Mouse (Mus musculus) cerebellum, adult 9-11 months (tissue): ENCODE measurements around the gene Usp10.

Experiments used
- DNase-seq: peaks from one replicate; pipeline ENCODE4 v3.0.0; 2022

Usp10 gene

DNA sequence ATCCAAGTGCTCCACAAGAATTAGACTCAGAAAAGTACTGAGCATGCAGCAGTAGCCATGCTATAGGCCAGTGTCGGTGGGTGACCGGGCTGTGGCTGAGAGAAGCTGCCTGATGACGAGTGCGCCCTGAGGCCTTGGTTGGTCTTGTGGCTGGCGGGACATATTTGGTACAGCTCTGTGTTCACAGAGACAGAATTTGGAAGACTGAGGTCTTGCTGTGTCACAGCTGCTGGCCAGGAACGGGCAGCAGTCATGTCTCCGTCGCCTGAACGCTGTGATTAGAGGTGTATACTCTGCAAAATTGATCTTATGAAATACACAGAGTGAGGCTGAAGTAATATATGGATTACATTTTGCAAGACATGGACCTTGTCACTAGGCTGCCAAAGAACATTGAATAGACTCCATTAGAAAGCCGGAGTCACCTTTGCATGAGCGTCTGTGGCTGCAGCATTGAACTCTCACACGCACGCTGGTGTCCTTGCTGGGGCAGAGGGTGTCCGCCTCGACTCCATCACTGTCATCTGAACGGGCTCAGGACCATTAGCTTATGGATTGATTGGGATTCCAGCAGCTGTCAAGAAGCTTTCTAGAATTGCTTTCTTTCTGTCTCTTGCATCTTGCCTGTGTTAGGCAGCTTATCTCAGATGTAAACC, 6.2 kb downstream of the Usp10 start:
- DNase-seq, result no peak

GRCm38 (mm10) chr8:119917415-119917814, 7.3 kb downstream of the Usp10 start:
- DNase-seq, result no peak

DNA sequence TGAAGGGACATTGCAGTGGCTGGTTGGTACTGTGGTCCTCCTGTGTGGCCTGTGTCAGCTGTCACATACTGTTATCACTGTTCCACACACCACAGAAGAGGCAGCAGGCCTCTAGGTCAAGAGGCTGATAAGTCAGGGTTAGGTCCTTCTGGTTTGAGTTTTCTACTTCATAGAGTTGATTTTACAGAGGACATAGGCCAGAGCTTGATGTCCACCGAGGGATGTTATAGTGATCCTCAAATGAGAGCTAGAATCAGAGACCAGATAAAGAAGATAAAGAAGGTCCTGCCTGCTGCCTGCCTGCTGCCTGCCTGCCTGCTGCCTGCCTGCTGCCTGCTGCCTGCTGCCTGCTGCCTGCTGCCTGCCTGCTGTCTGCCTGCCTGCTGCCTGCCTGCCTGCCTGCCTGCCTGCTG, 8.0 kb downstream of the Usp10 start:
- DNase-seq, result no peak

- DNase-seq, result no peak
Observed at GRCm38 (mm10) chr8:119923259-119923658, 13.1 kb downstream of the Usp10 start.

DNA sequence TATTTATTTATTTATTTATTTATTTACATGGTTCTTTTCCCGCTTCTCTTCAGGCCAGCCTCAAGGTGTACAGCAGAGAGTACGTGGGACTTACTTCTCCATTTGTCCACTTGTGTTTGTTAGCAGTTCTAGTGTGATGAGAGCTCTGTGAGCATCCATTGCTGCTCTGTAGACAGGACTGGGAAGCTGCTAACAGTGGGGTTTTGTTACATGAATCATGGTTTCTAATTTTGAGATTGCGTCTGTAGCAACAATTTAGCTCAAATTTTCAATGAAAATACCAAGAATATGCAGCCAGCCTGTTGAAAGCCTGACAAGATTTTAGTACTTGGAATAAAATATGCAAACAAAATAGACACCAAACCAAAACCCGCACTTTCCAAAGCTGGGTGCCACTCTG, 15.3 kb downstream of the Usp10 start:
- no peak for DNase-seq

GRCm38 (mm10) chr8:119926474-119926873, 16.3 kb downstream of the Usp10 start:
- DNase-seq, result no peak

DNA sequence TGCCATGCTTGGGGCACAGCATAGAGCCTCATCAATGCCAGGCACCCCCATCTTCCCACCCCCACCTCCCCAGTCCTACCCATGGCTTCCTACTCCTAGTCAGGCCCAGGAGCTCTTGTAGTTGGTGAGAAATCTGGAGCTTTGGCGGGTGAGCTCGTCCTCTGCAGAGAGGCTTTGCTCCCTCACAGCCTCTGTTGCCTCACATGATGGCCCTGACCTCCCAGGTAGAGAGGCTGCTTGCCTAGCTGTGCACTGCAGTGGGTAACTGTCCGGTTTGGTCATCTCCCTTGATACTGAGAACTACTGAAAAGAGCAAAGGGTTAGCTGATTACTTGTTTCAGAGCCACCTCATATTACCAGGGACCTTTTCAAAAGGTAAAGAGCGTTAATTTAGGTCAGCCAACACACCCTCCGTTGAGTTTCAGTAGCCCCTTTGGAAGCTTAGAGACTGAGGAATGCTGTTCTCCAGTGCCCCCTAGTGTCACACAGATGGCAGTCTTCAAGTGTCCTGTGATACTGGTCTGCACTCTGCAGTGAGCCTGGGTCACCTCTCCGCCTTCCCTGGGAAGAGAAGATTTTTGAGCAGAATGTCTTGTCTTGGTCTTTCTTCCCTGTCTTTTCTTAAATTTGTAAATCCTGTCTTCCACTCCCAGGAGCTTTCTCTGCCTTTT, 17.4 kb downstream of the Usp10 start:
- DNase-seq, result peak; percentile 52

- no peak for DNase-seq
Observed at GRCm38 (mm10) chr8:119931317-119931716, 21.2 kb downstream of the Usp10 start.

GRCm38 (mm10) chr8:119933681-119934080, 23.5 kb downstream of the Usp10 start:
- DNase-seq, result no peak

GRCm38 (mm10) chr8:119935541-119935940, 25.4 kb downstream of the Usp10 start:
- no peak for DNase-seq

GRCm38 (mm10) chr8:119938481-119938880, 28.3 kb downstream of the Usp10 start:
- DNase-seq, result no peak

DNA sequence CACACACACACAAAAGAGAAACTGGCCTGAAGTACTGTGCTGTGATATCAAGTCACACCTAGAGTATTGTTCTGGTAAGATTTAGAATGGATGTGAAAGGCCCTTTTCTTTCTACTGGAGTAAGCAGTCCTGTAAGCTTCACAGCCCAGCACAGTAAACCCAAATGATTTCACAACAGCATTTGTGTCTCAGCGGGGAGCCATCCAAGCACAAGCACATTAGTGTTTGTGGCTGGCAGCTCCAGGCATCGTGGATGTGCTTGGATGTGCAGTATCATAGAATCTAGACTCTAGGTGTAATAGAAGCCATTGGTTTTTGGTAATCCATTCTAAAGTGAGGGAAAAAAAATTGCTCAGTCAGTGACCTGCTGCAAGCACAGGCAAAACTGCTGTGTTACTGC, 29.2 kb downstream of the Usp10 start:
- DNase-seq, result no peak

GRCm38 (mm10) chr8:119941471-119941870, 31.3 kb downstream of the Usp10 start:
- peak; percentile 80 for DNase-seq

DNA sequence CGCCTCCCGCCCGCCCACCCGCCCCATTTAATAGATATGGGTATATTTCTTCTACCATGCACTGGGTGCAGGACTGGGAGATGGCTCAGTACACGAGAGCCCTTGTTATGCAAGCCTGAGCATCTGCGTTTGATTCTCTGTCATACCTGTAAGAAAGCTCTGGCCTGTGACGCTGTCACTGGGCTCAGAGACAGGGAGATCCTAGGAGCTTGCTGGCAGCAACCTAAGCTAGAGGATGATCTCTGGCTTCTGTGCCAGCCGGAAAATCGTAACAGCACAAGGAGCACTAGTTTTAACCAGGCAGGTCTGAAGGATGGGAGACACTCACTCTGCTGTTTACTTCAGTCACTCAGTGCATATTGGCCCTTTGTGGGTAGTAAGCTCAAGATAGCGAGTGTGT, 33.5 kb downstream of the Usp10 start:
- peak; percentile 56 for DNase-seq

DNA sequence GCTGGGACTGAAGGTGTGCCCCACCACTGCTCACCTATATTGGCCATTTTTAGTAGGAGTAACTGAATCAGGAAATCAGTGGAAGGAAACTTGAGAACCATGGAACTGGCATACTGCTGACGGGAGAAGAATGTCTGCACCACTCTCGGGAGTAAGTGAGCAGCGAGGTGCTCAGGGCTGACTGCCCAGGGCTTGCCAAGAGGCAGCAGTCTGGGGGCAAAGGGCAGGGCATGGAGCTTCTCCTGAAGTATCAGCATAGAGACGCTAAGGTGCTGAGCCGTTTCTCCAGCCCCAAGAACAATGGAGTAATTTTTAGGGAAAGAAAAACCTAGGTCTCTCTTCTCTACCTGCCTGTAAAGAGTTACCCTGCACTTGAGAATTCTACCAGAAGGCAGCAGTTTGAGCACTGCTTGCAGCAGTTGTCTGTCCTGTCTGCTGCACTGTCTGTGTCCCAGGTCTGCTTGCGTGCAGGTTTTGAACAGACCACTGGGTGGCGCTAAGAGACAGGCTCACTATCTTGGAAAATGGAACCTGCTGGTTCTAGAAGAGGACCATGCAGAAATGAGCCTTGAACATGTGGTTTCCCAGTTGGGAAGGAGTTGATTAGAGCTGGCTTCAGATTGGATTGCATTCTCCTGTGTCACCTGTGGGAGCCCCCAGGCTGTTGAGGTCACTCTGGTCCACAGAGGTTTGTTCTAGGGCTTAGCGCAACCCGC, 34.1 kb downstream of the Usp10 start:
- peak; percentile 76 for DNase-seq

GRCm38 (mm10) chr8:119946326-119946865, 36.2 kb downstream of the Usp10 start:
- DNase-seq, result no peak

- DNase-seq, result no peak
Observed at GRCm38 (mm10) chr8:119947653-119948052, 37.5 kb downstream of the Usp10 start.

- DNase-seq, result no peak
Observed at GRCm38 (mm10) chr8:119948340-119948739, 38.2 kb downstream of the Usp10 start.

DNA sequence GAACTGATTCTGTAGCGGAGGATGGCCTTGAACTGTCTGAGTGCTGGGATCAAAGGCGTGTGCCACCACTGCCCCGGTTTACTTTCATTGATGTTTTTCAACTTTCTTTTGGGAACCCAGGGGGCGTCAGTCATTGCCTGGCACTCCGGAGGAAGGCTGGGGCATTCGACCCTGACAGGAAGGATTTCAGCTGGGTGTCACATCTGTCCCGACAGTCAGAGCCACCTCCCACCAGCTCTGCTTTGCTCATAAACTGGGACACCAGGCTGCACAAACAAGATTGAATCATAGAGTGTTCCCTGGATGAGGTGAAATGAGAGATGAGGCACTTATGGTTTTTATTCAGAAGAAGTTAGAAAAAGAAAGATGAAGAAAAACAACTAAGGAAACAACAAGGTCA, 42.1 kb downstream of the Usp10 start:
- no peak for DNase-seq

DNA sequence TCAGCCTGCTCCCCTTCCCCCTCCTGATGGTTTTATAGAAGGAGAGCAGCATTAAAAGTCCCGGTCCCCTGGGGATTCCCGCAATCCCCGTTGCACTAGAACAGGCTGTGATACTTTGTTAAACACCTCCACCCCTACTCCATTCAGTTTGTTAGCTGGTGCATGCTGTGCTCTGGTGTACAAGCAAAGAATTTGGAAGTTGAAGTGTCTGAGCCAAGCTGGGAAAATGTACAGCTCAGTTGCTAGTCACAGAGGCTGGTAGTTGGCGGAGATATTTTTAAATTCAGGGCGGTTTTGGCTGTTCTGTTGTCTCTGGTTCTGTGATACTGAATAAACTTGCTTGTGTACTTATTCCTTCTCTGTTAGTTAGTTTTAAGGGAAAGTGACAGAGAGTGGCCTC, 42.6 kb downstream of the Usp10 start:
- DNase-seq, result no peak

GRCm38 (mm10) chr8:119955333-119955732, 45.2 kb downstream of the Usp10 start:
- no peak for DNase-seq

DNA sequence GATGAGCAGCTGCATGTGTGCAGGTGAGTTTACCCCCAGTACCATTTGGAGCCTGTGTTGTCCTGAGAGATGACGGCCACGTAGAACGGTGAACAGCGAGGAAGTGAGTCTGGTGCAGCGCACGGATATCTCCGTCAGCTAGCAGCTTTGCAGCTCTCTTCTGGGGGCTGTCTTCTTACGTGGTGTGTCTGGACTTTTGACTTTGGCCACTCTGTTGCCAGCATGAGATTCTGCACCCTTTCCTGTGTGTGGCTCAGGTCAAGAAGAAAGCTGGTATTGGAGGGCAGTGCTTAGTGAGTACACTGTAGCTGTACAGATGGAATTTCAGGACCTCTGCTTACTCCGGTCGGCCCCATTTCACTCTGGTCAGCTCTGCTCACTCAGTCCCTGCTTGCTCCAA, 47.9 kb downstream of the Usp10 start:
- DNase-seq, result no peak

- DNase-seq, result peak; percentile 83
Observed at GRCm38 (mm10) chr8:119960531-119961104, 50.5 kb downstream of the Usp10 start.

DNA sequence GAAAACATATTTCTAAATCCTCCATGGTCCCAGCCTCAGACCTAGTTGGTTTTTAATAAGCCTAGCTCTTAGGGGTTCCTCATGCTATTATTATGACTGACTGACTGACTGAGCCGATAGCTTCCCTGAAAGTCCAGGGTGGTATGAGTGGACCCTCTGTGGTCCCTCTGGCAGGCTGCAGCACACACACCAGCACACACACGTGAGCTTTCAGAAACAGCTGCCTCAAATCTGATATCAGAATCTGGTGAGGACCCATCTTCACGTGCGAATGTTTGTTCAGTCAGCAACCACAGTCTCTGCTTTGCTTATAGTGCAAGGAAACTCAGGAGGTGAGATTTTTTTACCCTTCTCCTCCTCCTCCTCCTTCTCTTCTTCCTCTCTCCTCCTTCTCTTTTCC, 54.7 kb downstream of the Usp10 start:
- no peak for DNase-seq
